Mouse (Mus musculus) embryonic facial prominence, embryonic 11.5 days (tissue): ENCODE measurements around the gene Sphk2. TPM values are rescaled to one million over a fixed set of nuclear protein-coding genes. Genes with fewer than 3 reads are reported as not detected.
"Not testable (repeated sequence)": the region's sequence is repeated elsewhere in the genome, so short reads cannot be mapped to it uniquely, and the experiment has no call there.

Experiments
- ATAC-seq: fragments of 200-750 bp; cut with Nextera tagmentation; replicated peaks from 2 replicates; pipeline ENCODE4 v1.8.0; 2017; ENCODE audit warnings: low read depth; ENCODE audit not compliant: insufficient number of reproducible peaks, low FRiP score, low TSS enrichment
- DNase-seq: peaks from one replicate; pipeline ENCODE4 v3.0.0-alpha.2; 2015; ENCODE audit warnings: low spot score
- H3K27ac ChIP-seq: fragments of 300-500 bp; sonication (generic); replicated peaks from 2 replicates; pipeline ENCODE4 v1.5.1; 2014; ENCODE audit warnings: mild to moderate bottlenecking, low read depth, low read length, control low read depth
- H3K27me3 ChIP-seq: fragments of 300-500 bp; sonication (generic); 2 replicates; pipeline ENCODE4 v1.6.1; 2014; ENCODE audit warnings: mild to moderate bottlenecking, low read length, moderate library complexity, mixed read lengths; ENCODE audit not compliant: control insufficient read depth, insufficient read depth
- H3K36me3 ChIP-seq: fragments of 300-500 bp; sonication (generic); replicated peaks from 2 replicates; pipeline ENCODE4 v1.6.1; 2014; ENCODE audit warnings: low read depth, mild to moderate bottlenecking, low read length, moderate library complexity, mixed read lengths; ENCODE audit not compliant: control insufficient read depth, insufficient read depth
- H3K4me1 ChIP-seq: fragments of 300-500 bp; sonication (generic); 2 replicates; pipeline ENCODE4 v1.6.1; 2014; ENCODE audit warnings: low read length, mixed read lengths; ENCODE audit not compliant: control insufficient read depth, insufficient read depth
- H3K4me2 ChIP-seq: fragments of 300-500 bp; sonication (generic); 2 replicates; pipeline ENCODE4 v1.6.1; 2014; ENCODE audit warnings: low read depth, mild to moderate bottlenecking, control low read depth, low read length, moderate library complexity
- H3K4me3 ChIP-seq: fragments of 300-500 bp; sonication (generic); 2 replicates; pipeline ENCODE4 v1.5.1; 2014; ENCODE audit warnings: low read depth, low read length, control low read depth
- H3K9ac ChIP-seq: fragments of 300-500 bp; sonication (generic); replicated peaks from 2 replicates; pipeline ENCODE4 v1.6.1; 2014; ENCODE audit warnings: mild to moderate bottlenecking, control low read depth, low read length
- H3K9me3 ChIP-seq: fragments of 300-500 bp; sonication (generic); replicated peaks from 2 replicates; pipeline ENCODE4 v1.6.1; 2016; ENCODE audit warnings: mild to moderate bottlenecking, low read length, inconsistent platforms, mixed read lengths; ENCODE audit not compliant: control insufficient read depth
- WGBS: fragments of 180-500 bp; shearing (Covaris S2); extraction: QIAGEN DNeasy Blood & Tissue Kit; methylation state at CpG from one replicate; pipeline ENCODE4 v1.1.7; 2014; 5-methylcytosine and 5-hydroxymethylcytosine counted together
- polyA plus RNA-seq: library from polyadenylated mRNA; unstranded; fragments of >200 nt; fragmentation: Nextera tagmentation; extraction: Ambion mirVana; gene quantifications from 2 replicates; pipeline ENCODE4 v1.2.1, GENCODE M21; 2014

Gene Sphk2
- polyA plus RNA-seq, 1 experiment from 2014 or later, result 14.9 TPM

GRCm38 (mm10) chr7:45667761-45668160 is 50.0 kb downstream of the Sphk2 start:
- WGBS, result 75% methylated on average over 14 of the region's 14 CpGs
- no peaks in the 10 kb centered on the region for H3K9me3 ChIP-seq
- H3K36me3 ChIP-seq, result no peaks in the 10 kb centered on the region
- no peak overlapping the region for H3K4me2 ChIP-seq
- ATAC-seq (no peak), DNase-seq (no peak)
- no peaks in the 10 kb centered on the region for H3K27me3 ChIP-seq
- no peaks in the 10 kb centered on the region for H3K4me1 ChIP-seq
- H3K4me3 ChIP-seq, result no peak overlapping the region
- H3K27ac ChIP-seq, result no peak overlapping the region
- H3K9ac ChIP-seq, result no peak overlapping the region

- ATAC-seq, result no peak
- no peak within 1 kb of the TSS for H3K9ac ChIP-seq
- no peaks in the 10 kb centered on the region for H3K27me3 ChIP-seq
- H3K4me3 ChIP-seq, result no peak within 1 kb of the TSS
- no peaks in the 10 kb centered on the region for H3K36me3 ChIP-seq
- no peak within 1 kb of the TSS for H3K4me2 ChIP-seq
- no peak within 1 kb of the TSS for H3K27ac ChIP-seq
- WGBS, result 83% methylated on average over 7 of the region's 7 CpGs
- DNase-seq, result no peak
- no peaks in the 10 kb centered on the region for H3K9me3 ChIP-seq
- no peaks in the 10 kb centered on the region for H3K4me1 ChIP-seq
Observed at GRCm38 (mm10) chr7:45666161-45666560, 51.6 kb downstream of the Sphk2 start, which contains the start of gene Fut2. Fut2 (minus strand) TSS chr7:45666394.

DNA sequence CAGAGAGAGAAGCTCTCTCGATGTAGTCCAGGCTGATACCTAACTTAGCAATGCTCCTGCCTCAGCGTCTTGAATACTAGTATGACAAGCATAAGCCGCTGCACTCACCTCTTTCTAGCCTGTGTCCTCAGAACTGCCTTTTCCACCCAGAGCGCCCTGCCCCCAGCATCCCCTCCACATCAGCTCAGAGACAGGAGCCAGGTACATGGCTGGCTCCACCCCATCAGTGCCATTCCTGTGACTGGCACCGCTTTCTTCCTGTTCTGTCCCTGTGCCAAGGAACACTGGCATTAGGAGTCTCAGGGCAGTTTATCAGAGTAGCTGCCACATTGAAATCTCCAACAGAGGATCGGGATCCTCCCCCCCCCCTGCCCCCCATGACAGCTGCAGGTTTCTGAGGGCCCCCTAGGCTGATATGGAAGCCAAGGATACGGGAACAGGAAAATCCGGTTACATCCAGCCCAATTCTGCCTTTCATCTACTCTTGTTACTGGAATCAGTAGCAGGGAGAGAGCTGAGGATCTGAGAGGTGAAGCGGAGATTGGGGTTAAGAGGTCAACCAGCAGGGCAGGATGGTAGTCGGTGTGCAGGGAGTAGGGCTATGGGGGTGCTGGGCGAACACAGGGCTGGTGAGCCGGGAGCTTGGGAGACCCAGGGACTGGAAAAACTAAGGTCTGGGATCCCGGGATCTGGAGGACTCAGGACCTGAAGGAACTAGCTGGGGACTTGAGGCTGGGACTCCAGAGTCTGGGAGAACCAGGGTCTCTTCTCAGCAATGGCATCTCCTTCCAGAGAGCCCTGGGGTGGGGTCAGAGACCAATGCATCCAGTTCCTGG is 52.3 kb downstream of the Sphk2 start:
- WGBS, result 50% methylated on average over 13 of the region's 13 CpGs
- H3K9ac ChIP-seq, result no peak overlapping the region
- H3K27ac ChIP-seq, result no peak overlapping the region
- no peaks in the 10 kb centered on the region for H3K4me1 ChIP-seq
- no peak overlapping the region for H3K4me2 ChIP-seq
- no peaks in the 10 kb centered on the region for H3K36me3 ChIP-seq
- H3K4me3 ChIP-seq, result no peak overlapping the region
- no peaks in the 10 kb centered on the region for H3K9me3 ChIP-seq
- no peak for ATAC-seq
- H3K27me3 ChIP-seq, result no peaks in the 10 kb centered on the region
- peak; percentile 25 for DNase-seq

DNA sequence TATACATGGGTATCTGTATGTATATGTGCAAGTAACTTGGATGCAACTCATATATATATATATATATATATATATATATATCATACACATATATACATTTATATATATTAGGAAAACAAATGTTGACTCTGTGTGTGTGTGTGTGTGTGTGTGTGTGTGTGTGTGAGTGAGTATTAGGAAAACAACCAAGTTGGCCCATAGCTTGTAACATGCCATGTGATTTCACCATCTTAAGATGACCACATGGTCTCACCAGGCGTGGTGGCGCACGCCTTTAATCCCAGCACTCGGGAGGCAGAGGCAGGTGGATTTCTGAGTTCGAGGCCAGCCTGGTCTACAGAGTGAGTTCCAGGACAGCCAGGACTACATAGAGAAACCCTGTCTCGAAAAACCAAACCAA is 56.1 kb downstream of the Sphk2 start:
- ATAC-seq, result not testable (repeated sequence)

GRCm38 (mm10) chr7:45660746-45661478 is 56.9 kb downstream of the Sphk2 start:
- WGBS, result 84% methylated on average over 11 of the region's 11 CpGs
- Histone ChIP-seq H3K27ac (no peak overlapping the region), H3K9me3 (no peaks in the 10 kb centered on the region), H3K9ac (no peak overlapping the region), H3K27me3 (no peaks in the 10 kb centered on the region), H3K4me2 (no peak overlapping the region), H3K4me3 (no peak overlapping the region), H3K4me1 (no peaks in the 10 kb centered on the region), H3K36me3 (no peaks in the 10 kb centered on the region)
- DNase-seq (no peak), ATAC-seq (no peak)

More for the DNA sequence above, 56.1 kb downstream of the Sphk2 start:
- H3K4me2 ChIP-seq, H3K4me3 ChIP-seq, H3K27me3 ChIP-seq, DNase-seq, H3K4me1 ChIP-seq, H3K27ac ChIP-seq, H3K36me3 ChIP-seq, H3K9ac ChIP-seq, H3K9me3 ChIP-seq: not testable (repeated sequence)
- 90% methylated on average over 6 of the region's 6 CpGs for WGBS

Other genes with a start within 250 kb of the Sphk2 start
- 0.43 and 0.95 TPM in 2 replicates for gene Tulp2, start 236.1 kb downstream of the Sphk2 start, polyA plus RNA-seq
- not detected in 2 replicates for gene Gm45808, start 231.2 kb downstream of the Sphk2 start, polyA plus RNA-seq
- gene Dhdh, start 229.2 kb downstream of the Sphk2 start, polyA plus RNA-seq, result 2.6 and 3.1 TPM in 2 replicates
- gene Nucb1, start 207.6 kb downstream of the Sphk2 start, polyA plus RNA-seq, result 96.7 and 107 TPM in 2 replicates
- 19.8 and 20.3 TPM in 2 replicates for gene Ppp1r15a, start 191.7 kb downstream of the Sphk2 start, polyA plus RNA-seq
- gene Plekha4, start 191.7 kb downstream of the Sphk2 start, polyA plus RNA-seq, result 0.62 and 1.3 TPM in 2 replicates
- 0.53 and 0.68 TPM in 2 replicates for gene Hsd17b14, start 163.1 kb downstream of the Sphk2 start, polyA plus RNA-seq
- 47.0 and 47.3 TPM in 2 replicates for gene Bcat2, start 147.8 kb downstream of the Sphk2 start, polyA plus RNA-seq
- gene Fgf21, start 102.5 kb downstream of the Sphk2 start, polyA plus RNA-seq, result 0.22 TPM in 1 of 2 replicates, not detected in the other
- gene Fut1, start 100.7 kb downstream of the Sphk2 start, polyA plus RNA-seq, result 0.38 TPM in 1 of 2 replicates, not detected in the other
- 0.08 and 0.11 TPM in 2 replicates for gene Izumo1, start 96.2 kb downstream of the Sphk2 start, polyA plus RNA-seq
- gene Rasip1, start 90.5 kb downstream of the Sphk2 start, polyA plus RNA-seq, result 5.4 and 5.7 TPM in 2 replicates
- 1.4 and 1.8 TPM in 2 replicates for gene Mamstr, start 78.0 kb downstream of the Sphk2 start, polyA plus RNA-seq
- gene Fut2, start 51.6 kb downstream of the Sphk2 start, polyA plus RNA-seq, result 0.17 TPM in 1 of 2 replicates, not detected in the other
- 0.25 TPM in 2 replicates for gene Ntn5, start 34.0 kb downstream of the Sphk2 start, polyA plus RNA-seq
- gene Sec1, start 23.6 kb downstream of the Sphk2 start, polyA plus RNA-seq, result 0.27 and 0.42 TPM in 2 replicates
- gene Car11, start 18.2 kb downstream of the Sphk2 start, polyA plus RNA-seq, result 6.9 and 8.7 TPM in 2 replicates
- gene Dbp, start 12.9 kb downstream of the Sphk2 start, polyA plus RNA-seq, result 4.9 and 5.6 TPM in 2 replicates
- gene Rpl18, start 2.5 kb downstream of the Sphk2 start, polyA plus RNA-seq, result 1,026 and 1,114 TPM in 2 replicates
- 0.21 and 0.35 TPM in 2 replicates for gene Fam83e, start 3.2 kb upstream of the Sphk2 start, polyA plus RNA-seq
- gene Spaca4, start 7.8 kb upstream of the Sphk2 start, polyA plus RNA-seq, result not detected in 2 replicates
- 2.9 and 3.2 TPM in 2 replicates for gene Lmtk3, start 65.7 kb upstream of the Sphk2 start, polyA plus RNA-seq
- 1.8 and 2.0 TPM in 2 replicates for gene Sult2b1, start 66.7 kb upstream of the Sphk2 start, polyA plus RNA-seq
- 168 and 170 TPM in 2 replicates for gene Cyth2, start 96.6 kb upstream of the Sphk2 start, polyA plus RNA-seq
- 2.1 and 2.7 TPM in 2 replicates for gene Kcnj14, start 106.8 kb upstream of the Sphk2 start, polyA plus RNA-seq
- gene Grwd1, start 112.9 kb upstream of the Sphk2 start, polyA plus RNA-seq, result 78.6 and 81.7 TPM in 2 replicates
- gene Kdelr1, start 154.8 kb upstream of the Sphk2 start, polyA plus RNA-seq, result 85.2 and 85.7 TPM in 2 replicates
- 0.13 and 0.18 TPM in 2 replicates for gene Grin2d, start 160.4 kb upstream of the Sphk2 start, polyA plus RNA-seq
- 0.85 and 1.0 TPM in 2 replicates for gene Syngr4, start 178.7 kb upstream of the Sphk2 start, polyA plus RNA-seq
- gene Tmem143, start 178.9 kb upstream of the Sphk2 start, polyA plus RNA-seq, result 2.7 and 3.9 TPM in 2 replicates
- gene Emp3, start 203.4 kb upstream of the Sphk2 start, polyA plus RNA-seq, result 24.9 and 29.2 TPM in 2 replicates
- gene Ccdc114, start 206.1 kb upstream of the Sphk2 start, polyA plus RNA-seq, result 2.1 and 2.4 TPM in 2 replicates